Mouse (Mus musculus): ENCODE data around the gene Sptlc2. TPM values are rescaled to one million over a fixed set of nuclear protein-coding genes. Genes with fewer than 3 reads are reported as not detected.
A peak's percentile ranks its signal among the peaks of the same experiment; 100 is the strongest.
"Not testable (repeated sequence)": the region's sequence is repeated elsewhere in the genome, so short reads cannot be mapped to it uniquely, and the experiment has no call there.

The Sptlc2 gene
- polyA plus RNA-seq, 1 experiment, result 22.8 TPM

DNA sequence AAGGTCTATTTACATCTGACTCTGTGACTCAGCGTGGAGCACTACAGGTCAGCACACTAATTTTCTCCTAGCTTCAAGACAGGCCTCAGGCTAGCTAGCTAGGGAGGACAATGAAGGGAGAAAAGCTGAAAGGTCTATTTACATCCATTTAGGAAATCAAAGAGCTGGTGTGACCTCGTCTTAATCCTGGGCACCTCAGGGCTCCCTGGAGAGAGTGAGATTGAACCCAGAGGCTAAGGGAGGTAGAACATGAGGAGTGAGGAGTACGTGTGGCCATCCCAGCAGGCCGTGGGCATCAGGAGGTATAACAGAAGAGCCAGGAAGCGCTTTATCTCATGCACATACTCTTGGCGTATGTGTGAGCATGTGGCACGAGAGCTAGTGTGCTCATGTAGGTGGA lies 104.4 kb downstream of the Sptlc2 start:
- no peak for DNase-seq (ENCODE audit: extremely low spot score in 1 of 2, low spot score in 1 of 2)

DNA sequence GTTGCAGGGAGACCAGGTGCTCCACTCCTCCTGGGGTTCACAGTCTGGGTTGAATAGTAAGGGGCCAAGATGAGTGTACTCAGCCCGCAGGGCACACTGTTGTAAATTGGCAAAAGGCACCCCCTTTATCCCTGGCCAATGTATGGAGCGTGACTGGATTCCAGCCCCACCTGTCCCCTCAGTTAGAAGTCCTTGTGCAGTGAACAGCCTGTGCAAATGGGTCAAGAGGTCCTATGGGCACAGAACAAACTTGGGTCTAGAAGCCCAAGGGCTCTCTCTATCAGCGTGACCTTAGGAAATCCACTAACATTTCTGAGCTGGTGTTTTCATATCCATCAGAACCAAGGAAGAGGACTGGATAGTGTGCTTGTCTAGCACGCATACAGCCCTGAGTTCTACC lies 105.4 kb downstream of the Sptlc2 start:
- DNase-seq (ENCODE audit: extremely low spot score in 1 of 2, low spot score in 1 of 2), result no peak

DNA sequence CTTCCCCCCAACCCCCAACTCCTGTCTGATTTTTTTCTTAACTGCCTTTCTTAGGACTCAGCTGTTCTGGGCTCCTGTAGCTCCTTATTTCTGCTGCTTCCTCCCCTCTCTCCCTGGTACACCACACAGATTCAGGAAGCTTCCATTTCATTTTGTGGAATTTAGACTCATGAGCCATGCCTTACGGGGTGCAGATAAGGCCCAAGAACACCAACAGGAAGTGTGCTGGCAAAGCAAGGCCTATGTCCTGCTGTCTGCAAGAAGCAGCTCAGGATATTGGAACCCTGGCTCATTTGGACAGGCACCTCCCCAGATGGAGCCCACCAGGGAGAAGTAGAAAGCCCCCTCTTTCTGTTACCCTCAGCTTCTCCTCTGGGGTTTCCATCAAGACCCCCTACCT lies 106.4 kb downstream of the Sptlc2 start:
- DNase-seq (ENCODE audit: extremely low spot score in 1 of 2, low spot score in 1 of 2), result no peak

DNA sequence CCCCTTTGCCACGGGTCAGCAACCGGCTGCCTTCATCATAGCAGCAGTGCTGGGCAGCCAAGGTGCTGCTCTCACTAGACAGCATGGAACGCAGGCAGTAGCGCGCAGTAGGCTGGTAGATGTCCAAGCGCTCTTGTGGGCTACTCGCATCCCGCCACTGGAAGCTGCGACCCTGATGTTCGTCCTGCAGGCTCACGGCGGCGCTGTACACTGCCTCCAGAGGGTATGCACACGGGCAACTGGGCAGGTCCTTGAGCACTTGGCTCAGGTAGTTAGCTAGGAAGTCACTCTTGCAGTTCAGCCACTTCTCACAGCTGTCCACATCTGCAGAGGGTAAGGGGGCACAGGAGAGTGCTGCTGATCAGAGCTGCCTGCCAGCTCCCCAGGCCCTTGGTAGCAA lies 108.3 kb downstream of the Sptlc2 start:
- no peak for DNase-seq (ENCODE audit: extremely low spot score in 1 of 2, low spot score in 1 of 2)

DNA sequence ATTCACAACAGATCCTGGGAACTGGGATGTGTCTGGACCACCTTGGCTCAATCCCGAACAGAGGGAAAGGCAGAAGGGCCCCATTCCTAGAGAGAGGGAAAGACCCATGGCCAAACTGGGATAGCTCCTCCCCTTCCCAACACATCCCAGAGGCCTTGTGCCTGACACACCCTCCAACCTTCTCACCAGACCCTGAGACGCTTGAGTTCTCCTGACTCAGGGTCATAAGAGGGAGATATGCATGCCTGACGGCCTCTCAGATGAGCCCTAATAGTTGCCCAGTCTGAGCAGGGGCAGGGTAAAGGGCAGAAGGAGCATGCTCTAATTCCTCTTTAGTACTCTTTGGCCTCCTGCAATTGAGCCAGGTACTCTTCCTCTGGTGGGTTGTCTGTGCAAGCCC lies 108.8 kb downstream of the Sptlc2 start:
- no peak for DNase-seq (ENCODE audit: extremely low spot score in 1 of 2, low spot score in 1 of 2)

DNA sequence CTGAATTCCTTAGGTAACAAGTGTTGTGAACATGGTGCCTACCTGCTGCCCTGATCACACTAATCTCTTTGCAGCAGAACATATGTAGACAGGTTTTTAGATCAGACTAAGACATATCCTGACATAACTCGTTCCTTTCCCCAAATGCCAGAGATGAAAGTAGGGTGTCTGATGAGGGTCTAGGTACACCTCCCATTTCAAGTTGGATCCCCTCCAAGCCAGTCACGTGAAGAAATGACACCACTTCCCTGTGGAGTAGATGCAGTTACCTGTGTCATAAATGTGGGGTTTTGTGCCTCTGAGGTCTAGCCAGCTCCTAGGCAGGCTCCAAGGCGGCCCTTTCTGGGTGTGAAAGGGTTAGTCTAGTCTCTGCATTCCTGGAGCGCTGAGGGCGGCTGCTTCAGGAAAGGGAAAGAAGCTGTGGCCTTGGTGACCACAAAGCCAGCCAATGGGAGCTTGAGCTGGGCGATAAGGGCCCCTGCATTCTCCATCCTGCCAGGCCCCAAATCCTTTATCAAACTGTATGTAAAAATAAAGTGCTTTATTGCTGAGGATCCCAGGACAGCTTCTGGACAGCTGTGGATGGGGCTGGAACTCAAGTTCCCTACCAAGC lies 109.9 kb downstream of the Sptlc2 start:
- DNase-seq (ENCODE audit: extremely low spot score in 1 of 2, low spot score in 1 of 2), result no peak

DNA sequence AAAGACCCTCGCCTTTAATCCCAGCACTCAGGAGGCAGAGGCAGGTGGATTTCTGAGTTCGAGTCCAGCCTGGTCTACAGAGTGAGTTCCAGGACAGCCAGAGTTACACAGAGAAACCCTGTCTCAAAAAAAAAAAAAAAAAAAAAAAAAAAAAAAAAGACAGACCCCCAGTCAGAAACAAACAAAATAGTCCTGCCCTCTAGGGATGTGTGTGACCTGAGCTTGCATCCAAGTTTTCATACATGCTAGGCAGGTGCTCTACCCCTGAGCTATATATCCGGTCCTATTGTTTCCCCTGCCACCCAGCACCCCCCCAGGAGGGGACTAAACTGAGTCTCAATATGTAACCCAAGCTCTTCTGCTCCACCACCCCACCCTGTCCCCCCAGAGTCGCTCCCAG lies 110.9 kb downstream of the Sptlc2 start:
- DNase-seq (ENCODE audit: extremely low spot score in 1 of 2, low spot score in 1 of 2), result not testable (repeated sequence)

DNA sequence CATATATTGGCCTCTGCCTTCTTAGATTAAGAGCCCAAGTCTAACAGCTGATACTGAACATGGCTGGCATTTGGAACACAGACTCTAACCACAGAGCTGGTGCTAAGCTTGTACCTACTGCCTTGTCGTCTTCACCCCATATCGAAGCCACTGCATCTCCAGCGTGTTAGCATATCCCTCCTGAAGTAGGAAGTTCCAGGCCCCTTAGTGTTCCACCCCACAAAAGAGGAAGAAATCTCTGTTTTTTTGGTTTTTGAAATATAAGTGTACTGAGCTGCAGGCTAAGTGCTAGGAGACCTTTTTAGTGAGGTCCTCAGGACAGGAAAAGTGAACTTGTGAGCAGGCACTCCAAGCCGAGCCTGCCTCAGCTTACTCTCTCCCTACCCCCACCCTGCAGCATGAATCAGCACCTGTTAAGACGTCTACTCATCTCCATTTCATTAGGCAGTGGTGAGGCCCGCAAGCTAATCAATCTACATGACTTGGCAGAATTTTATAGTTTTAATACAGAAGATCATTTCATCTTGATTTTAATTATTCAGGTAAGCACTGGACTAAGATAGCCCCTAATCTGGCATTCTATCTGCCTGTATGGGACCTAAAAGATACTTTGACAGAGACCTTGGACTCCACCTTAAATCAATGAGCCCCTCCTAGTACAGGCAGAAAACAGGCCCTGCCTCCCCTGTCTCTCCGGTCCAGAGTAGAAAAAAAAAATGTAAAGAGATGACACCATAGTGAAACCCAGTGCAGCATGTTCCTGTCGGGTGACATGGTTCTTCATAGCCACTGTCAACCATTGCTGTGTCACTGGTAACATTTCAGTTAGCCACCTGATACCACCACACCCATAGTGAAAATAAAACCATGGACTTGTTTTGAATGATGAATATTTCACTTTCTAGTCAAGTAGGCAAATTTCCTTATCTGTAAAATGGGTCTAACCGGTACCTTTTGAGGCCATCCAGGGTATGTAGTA lies 113.0 kb downstream of the Sptlc2 start:
- no peak for DNase-seq (ENCODE audit: extremely low spot score in 1 of 2, low spot score in 1 of 2)

DNA sequence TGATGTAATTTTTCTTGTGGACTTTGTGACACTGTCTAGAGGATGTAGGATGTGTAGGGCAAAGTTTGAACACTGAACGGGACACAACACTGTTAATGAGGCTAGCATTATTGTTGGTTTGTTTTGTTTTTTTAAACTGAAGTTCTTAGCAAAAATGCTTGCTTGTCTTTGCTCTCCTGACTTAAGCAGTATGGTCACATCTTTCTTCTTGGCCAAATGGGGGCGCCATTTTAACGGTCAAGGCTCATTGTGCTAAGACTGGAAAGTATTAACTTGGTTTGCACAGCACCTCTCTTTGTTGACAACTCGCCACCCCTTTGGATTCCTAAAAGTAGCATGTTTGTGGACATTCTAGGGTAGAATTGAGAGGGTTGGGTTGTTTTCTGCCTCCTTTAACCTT lies 120.5 kb downstream of the Sptlc2 start:
- DNase-seq (ENCODE audit: extremely low spot score in 1 of 2, low spot score in 1 of 2), result peak in 1 of 2 experiments; percentile 53

DNA sequence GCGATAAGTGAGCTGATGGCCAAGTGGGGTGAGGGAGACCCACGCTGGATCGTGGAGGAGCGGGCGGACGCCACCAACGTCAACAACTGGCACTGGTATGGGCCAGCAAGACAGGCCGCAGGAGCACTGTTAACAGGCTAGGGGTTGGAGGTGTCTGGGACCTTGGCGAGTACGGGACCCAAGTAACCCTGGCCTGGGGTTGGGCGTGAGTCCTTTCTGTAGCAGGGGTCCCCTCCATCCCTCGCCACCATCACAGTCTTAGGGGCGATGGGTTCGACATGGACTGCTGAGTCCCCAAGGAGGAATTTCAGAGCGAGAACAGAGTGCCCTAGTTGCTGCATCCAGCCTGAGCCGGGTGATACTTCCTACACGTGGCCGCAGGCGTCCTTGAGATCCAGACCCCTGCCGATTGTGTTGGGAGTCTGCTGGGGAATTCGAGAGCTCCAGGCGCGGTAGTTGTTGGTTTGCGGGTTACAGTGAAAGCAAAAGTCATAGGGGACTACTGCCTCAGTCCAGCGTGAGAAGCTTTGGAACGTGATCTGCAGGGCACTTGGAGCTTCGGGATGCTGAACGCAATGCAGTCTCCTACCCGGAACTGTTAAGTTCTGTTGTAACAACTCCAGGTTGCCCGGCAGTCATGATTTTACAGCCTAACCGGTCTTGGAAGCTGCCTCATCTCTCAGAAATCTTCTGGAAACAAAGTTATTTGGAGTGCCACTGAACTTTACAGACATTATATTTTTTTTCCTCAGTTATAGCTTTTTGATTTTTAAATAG lies 121.1 kb downstream of the Sptlc2 start:
- DNase-seq (ENCODE audit: extremely low spot score in 1 of 2, low spot score in 1 of 2), result no peak

DNA sequence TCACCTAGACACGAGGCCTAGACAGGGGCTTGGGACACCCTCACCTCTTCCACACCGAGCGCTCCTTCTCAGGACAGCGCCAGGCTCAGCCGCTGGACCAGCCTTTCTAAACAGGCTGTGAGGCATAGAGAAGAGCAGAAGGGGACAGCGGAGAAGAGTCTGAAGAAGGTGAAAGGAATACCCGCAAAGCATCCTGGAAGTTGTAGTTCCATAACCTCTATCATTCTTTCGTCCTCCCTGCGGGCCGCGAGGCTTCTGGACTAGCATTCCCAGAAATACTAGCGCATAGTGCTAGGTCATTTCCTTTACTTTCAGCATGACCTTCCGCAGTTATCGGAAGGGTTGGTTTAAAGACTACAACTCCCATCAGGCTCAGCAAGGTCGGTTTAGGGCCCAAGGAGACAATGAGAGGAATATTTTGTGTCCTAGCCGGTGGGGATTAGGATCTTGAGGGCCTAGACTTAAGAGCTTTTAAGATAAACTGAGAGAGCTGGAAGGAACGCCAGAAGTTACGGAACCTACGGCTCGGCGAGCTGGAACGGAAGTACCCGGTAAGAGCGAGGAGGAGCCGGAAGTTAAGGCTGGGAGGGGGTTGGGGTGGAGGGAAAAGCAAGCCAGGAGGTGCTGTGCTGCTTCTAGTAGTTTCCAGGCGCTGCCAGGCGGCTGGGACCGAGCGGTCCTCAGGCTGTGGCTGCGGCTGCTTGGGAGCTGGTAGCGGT lies 121.9 kb downstream of the Sptlc2 start, which contains the start of the genes Vipas39 and Ahsa1:
TSS of gene Vipas39 (minus strand) at position 149 of the 719 bp plus-strand sequence.
TSS of gene Ahsa1 (plus strand) at position 372 of the 719 bp plus-strand sequence.
- DNase-seq (ENCODE audit: extremely low spot score in 1 of 2, low spot score in 1 of 2), result peak; percentile 95 to 96

DNA sequence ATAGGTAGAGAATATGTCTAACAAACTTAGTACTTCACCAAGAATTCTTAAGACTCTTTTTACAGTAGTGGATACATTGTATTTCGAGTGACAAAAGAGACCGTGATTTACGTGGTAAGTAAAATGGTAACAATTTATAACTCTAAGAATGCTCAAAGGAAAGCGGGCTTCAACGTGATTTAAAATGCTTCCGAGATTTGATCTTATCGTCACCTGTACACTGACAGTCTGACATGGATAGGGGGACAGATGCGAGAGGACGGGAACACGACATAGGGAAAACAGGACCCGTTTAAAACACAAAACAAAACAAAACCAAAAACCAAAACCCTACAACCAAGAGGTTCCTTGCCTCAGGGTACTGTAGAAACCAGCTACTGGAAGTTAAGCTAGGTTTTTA lies 122.7 kb downstream of the Sptlc2 start:
- peak in 1 of 2 experiments; percentile 4 for DNase-seq (ENCODE audit: extremely low spot score in 1 of 2, low spot score in 1 of 2)

DNA sequence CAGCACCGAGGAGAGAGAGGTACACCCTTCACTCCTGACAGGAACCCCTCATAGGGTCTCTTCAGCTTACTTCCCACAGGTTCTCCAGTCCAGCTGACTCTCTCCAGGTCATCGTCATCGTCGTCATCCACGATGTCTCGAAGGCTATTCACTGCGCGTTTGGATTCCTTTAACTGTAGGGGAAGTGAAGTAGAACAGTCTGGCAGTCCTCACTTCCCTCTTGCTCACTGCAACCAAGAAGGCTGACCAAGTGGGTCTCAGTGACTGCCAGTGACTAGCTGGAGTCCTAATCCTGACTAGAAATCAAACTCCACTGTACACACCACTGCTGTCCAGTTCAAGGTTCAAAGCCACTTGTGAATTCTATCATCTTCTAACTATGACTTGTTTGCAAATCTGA lies 127.6 kb downstream of the Sptlc2 start:
- DNase-seq (ENCODE audit: extremely low spot score in 1 of 2, low spot score in 1 of 2), result no peak

DNA sequence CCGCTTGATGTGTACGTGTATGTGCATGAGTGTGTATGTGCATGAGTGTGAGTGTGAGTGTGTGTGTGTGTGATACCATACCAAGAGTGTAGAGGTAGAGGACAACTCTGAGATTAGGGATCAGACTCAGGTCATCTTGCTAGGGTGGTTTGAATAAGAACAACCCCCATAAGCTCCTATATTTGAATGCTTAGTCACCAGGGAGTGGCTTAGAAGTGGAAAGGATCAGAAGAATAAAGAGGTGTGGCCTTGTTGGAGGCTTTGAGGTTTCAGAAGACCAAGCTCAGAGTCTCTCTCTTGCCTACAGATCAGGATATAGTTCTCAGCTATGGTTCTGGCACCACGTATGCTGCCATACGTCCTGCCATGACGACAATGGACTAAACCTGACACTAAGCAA lies 131.5 kb downstream of the Sptlc2 start:
- DNase-seq (ENCODE audit: extremely low spot score in 1 of 2, low spot score in 1 of 2), result no peak

Other genes starting within 250 kb of the Sptlc2 start
- 80.2 and 90.2 TPM in 2 replicates for gene Gstz1, start 241.2 kb downstream of the Sptlc2 start, polyA plus RNA-seq (2012; rRNA removed)
- 18.4 and 21.0 TPM in 2 replicates for gene Pomt2, start 240.4 kb downstream of the Sptlc2 start, polyA plus RNA-seq (2012; rRNA removed)
- gene Samd15, start 188.6 kb downstream of the Sptlc2 start, polyA plus RNA-seq (2012; rRNA removed), result 2.3 and 2.9 TPM in 2 replicates
- gene Tmed8, start 187.9 kb downstream of the Sptlc2 start, polyA plus RNA-seq (2012; rRNA removed), result 18.6 and 21.4 TPM in 2 replicates
- gene Noxred1, start 149.6 kb downstream of the Sptlc2 start, polyA plus RNA-seq (2012; rRNA removed), result 1.5 and 1.8 TPM in 2 replicates
- 66.9 and 72.8 TPM in 2 replicates for gene Vipas39, start 122.1 kb downstream of the Sptlc2 start, polyA plus RNA-seq (2012; rRNA removed)
- 177 and 187 TPM in 2 replicates for gene Ahsa1, start 121.9 kb downstream of the Sptlc2 start, polyA plus RNA-seq (2012; rRNA removed)
- gene Ism2, start 88.7 kb downstream of the Sptlc2 start, polyA plus RNA-seq (2012; rRNA removed), result 0.18 and 0.42 TPM in 2 replicates
- 66.7 and 70.4 TPM in 2 replicates for gene Slirp, start 55.5 kb upstream of the Sptlc2 start, polyA plus RNA-seq (2012; rRNA removed)
- 17.3 and 20.0 TPM in 2 replicates for gene Alkbh1, start 55.7 kb upstream of the Sptlc2 start, polyA plus RNA-seq (2012; rRNA removed)
- 37.3 and 42.9 TPM in 2 replicates for gene Snw1, start 83.9 kb upstream of the Sptlc2 start, polyA plus RNA-seq (2012; rRNA removed)
- not detected in 2 replicates for gene Gm5788, start 106.4 kb upstream of the Sptlc2 start, polyA plus RNA-seq (2012; rRNA removed)
- not detected in 2 replicates for gene Gm8300, start 126.0 kb upstream of the Sptlc2 start, polyA plus RNA-seq (2012; rRNA removed)
- not detected in 2 replicates for gene Oog1, start 214.3 kb upstream of the Sptlc2 start, polyA plus RNA-seq (2012; rRNA removed)
- gene Gm4027, start 230.5 kb upstream of the Sptlc2 start, polyA plus RNA-seq (2012; rRNA removed), result not detected in 2 replicates

All from frontal cortex, adult 2 months (tissue).